Mouse (Mus musculus) lung, embryonic 14.5 days (tissue): ENCODE measurements around the gene Dlg3. TPM values are rescaled to one million over a fixed set of nuclear protein-coding genes. Genes with fewer than 3 reads are reported as not detected.

ENCODE experiments used
- ATAC-seq: fragments of 200-750 bp; cut with Nextera tagmentation; 2 replicates; pipeline ENCODE4 v1.8.0; 2017; ENCODE audit warnings: mild to moderate bottlenecking, moderate TSS enrichment, moderate library complexity; ENCODE audit not compliant: insufficient read depth
- DNase-seq: peaks from one replicate; pipeline ENCODE4 v3.0.0-alpha.2; 2015
- H3K27ac ChIP-seq: fragments of 300-500 bp; sonication (generic); 2 replicates; pipeline ENCODE4 v1.5.1; 2014; ENCODE audit warnings: low read depth, mild to moderate bottlenecking, moderate library complexity
- H3K27me3 ChIP-seq: fragments of 300-500 bp; sonication (generic); 2 replicates; pipeline ENCODE4 v1.6.1; 2014; ENCODE audit warnings: low read length, control low read depth; ENCODE audit not compliant: insufficient read depth
- H3K36me3 ChIP-seq: fragments of 300-500 bp; sonication (generic); 2 replicates; pipeline ENCODE4 v1.6.1; 2014; ENCODE audit warnings: control low read depth; ENCODE audit not compliant: insufficient read depth
- H3K4me1 ChIP-seq: fragments of 300-500 bp; sonication (generic); 2 replicates; pipeline ENCODE4 v1.6.1; 2014; ENCODE audit warnings: antibody characterized with exemption, control low read depth; ENCODE audit not compliant: insufficient read depth
- H3K4me2 ChIP-seq: fragments of 300-500 bp; sonication (generic); 2 replicates; pipeline ENCODE4 v1.6.1; 2014; ENCODE audit warnings: mild to moderate bottlenecking
- H3K4me3 ChIP-seq: fragments of 300-500 bp; sonication (generic); 2 replicates; pipeline ENCODE4 v1.5.1; 2014; ENCODE audit warnings: low read depth, low read length
- H3K9ac ChIP-seq: fragments of 300-500 bp; sonication (generic); 2 replicates; pipeline ENCODE4 v1.6.1; 2014
- H3K9me3 ChIP-seq: fragments of 300-500 bp; sonication (generic); 2 replicates; pipeline ENCODE4 v1.6.1; 2016; ENCODE audit warnings: low read depth, low read length, control low read depth
- CTCF ChIP-seq: IDR thresholded peaks from 2 replicates; pipeline ENCODE4 v1.5.1; 2016; ENCODE audit warnings: antibody characterized with exemption, low read depth
- WGBS: fragments of 180-500 bp; shearing (Covaris S2); extraction: QIAGEN DNeasy Blood & Tissue Kit; methylation state at CpG from one replicate; pipeline ENCODE4 v1.1.7; 2014; 5-methylcytosine and 5-hydroxymethylcytosine counted together
- polyA plus RNA-seq: library from polyadenylated mRNA; unstranded; fragments of >200 nt; fragmentation: Nextera tagmentation; extraction: Ambion mirVana; gene quantifications from 2 replicates; pipeline ENCODE4 v1.2.1, GENCODE M21; 2014

The Dlg3 gene
- polyA plus RNA-seq, 1 experiment from 2014 or later, result 4.2 TPM

GRCm38 (mm10) chrX:100740785-100741184, 26.7 kb upstream of the Dlg3 start:
- Histone ChIP-seq H3K27me3 (no peaks in the 10 kb centered on the region), H3K27ac (no peak overlapping the region), H3K9ac (no peak overlapping the region), H3K4me1 (no peaks in the 10 kb centered on the region), H3K4me2 (no peak overlapping the region), H3K9me3 (no peaks in the 10 kb centered on the region), H3K36me3 (no peaks in the 10 kb centered on the region), H3K4me3 (no peak overlapping the region)
- DNase-seq (no peak), ATAC-seq (no peak)
- WGBS, result 52% methylated on average over 6 of the region's 6 CpGs
- no peak for TF ChIP-seq CTCF

- Histone ChIP-seq H3K4me3 (no peak overlapping the region), H3K9ac (no peak overlapping the region), H3K4me1 (no peaks in the 10 kb centered on the region), H3K9me3 (no peaks in the 10 kb centered on the region), H3K27ac (no peak overlapping the region), H3K27me3 (no peaks in the 10 kb centered on the region), H3K4me2 (no peak overlapping the region), H3K36me3 (no peaks in the 10 kb centered on the region)
- no peak for ATAC-seq
- TF ChIP-seq CTCF, result peak; percentile 67
- WGBS, result 10% methylated on average over 10 of the region's 10 CpGs
- DNase-seq, result peak; percentile 63
These were observed 25.6 kb upstream of the Dlg3 start for GRCm38 (mm10) chrX:100741940-100742339.

- no peak overlapping the region for H3K27ac ChIP-seq
- no peak overlapping the region for H3K9ac ChIP-seq
- H3K9me3 ChIP-seq, result no peaks in the 10 kb centered on the region
- H3K4me2 ChIP-seq, result no peak overlapping the region
- H3K36me3 ChIP-seq, result no peaks in the 10 kb centered on the region
- 76% methylated on average over 6 of the region's 6 CpGs for WGBS
- DNase-seq (no peak), ATAC-seq (no peak)
- TF ChIP-seq CTCF, result peak; percentile 32; the same call in 1 of the 2 replicates
- no peak overlapping the region for H3K4me3 ChIP-seq
- peaks cover 6% of the 10 kb centered on the region for H3K27me3 ChIP-seq
- H3K4me1 ChIP-seq, result no peaks in the 10 kb centered on the region
These were observed 1.7 kb upstream of the Dlg3 start for GRCm38 (mm10) chrX:100765855-100766254.

- ATAC-seq (peak; percentile 70; the same call in 1 of the 2 replicates), DNase-seq (no peak)
- Histone ChIP-seq H3K36me3 (no peaks in the 10 kb centered on the region), H3K9me3 (no peaks in the 10 kb centered on the region), H3K27me3 (peaks cover 6% of the 10 kb centered on the region), H3K9ac (no peak overlapping the region), H3K4me1 (no peaks in the 10 kb centered on the region), H3K4me2 (peak overlapping the region; percentile 66), H3K27ac (no peak overlapping the region), H3K4me3 (peak overlapping the region; percentile 32)
- TF ChIP-seq CTCF, result no peak
- WGBS, result 29% methylated on average over 28 of the region's 36 CpGs
These were observed 534 bp downstream of the Dlg3 start for GRCm38 (mm10) chrX:100767885-100768626.

GRCm38 (mm10) chrX:100769281-100769680, 1.8 kb downstream of the Dlg3 start:
- Histone ChIP-seq H3K4me3 (no peak overlapping the region), H3K4me1 (no peaks in the 10 kb centered on the region), H3K27ac (no peak overlapping the region), H3K4me2 (no peak overlapping the region), H3K36me3 (no peaks in the 10 kb centered on the region), H3K9ac (no peak overlapping the region), H3K27me3 (peaks cover 6% of the 10 kb centered on the region), H3K9me3 (no peaks in the 10 kb centered on the region)
- no peak for TF ChIP-seq CTCF
- DNase-seq (no peak), ATAC-seq (no peak)
- WGBS, result 87% methylated on average over 5 of the region's 5 CpGs

GRCm38 (mm10) chrX:100774341-100774811, 6.9 kb downstream of the Dlg3 start:
- no peaks in the 10 kb centered on the region for H3K9me3 ChIP-seq
- H3K27ac ChIP-seq, result no peak overlapping the region
- peak; percentile 85 for DNase-seq
- peak overlapping the region; percentile 60 for H3K4me2 ChIP-seq
- H3K36me3 ChIP-seq, result no peaks in the 10 kb centered on the region
- 8% methylated on average over 23 of the region's 23 CpGs for WGBS
- TF ChIP-seq CTCF, result peak; percentile 70
- peak overlapping the region; percentile 44 for H3K4me3 ChIP-seq
- peak overlapping the region; percentile 63 for H3K9ac ChIP-seq
- no peaks in the 10 kb centered on the region for H3K27me3 ChIP-seq
- H3K4me1 ChIP-seq, result no peaks in the 10 kb centered on the region
- peak; percentile 42 for ATAC-seq

- Histone ChIP-seq H3K27ac (no peak overlapping the region), H3K9me3 (no peaks in the 10 kb centered on the region), H3K4me2 (no peak overlapping the region), H3K27me3 (no peaks in the 10 kb centered on the region), H3K4me3 (no peak overlapping the region), H3K4me1 (no peaks in the 10 kb centered on the region), H3K36me3 (no peaks in the 10 kb centered on the region), H3K9ac (no peak overlapping the region)
- 72% methylated on average over 3 of the region's 3 CpGs for WGBS
- DNase-seq (no peak), ATAC-seq (no peak)
- no peak for TF ChIP-seq CTCF
These were observed 7.9 kb downstream of the Dlg3 start for GRCm38 (mm10) chrX:100775405-100775804.
